Mouse (Mus musculus): ENCODE measurements at regions not wholly inside any gene's neighbourhood (a gene's known extent, or its start where the extent isn't known, plus 50 kb on each side); places are given as distances from the start of the nearest gene placed in this dataset.

GRCm38 (mm10) chr7:37259293-37259692 is 514.1 kb downstream of the Zfp536 start:
- Histone ChIP-seq H3K9ac (ENCODE audit: low read depth, low read length) (no peak overlapping the region), H3K36me3 (ENCODE audit: control insufficient read depth, insufficient read depth, low read length) (no peaks in the 10 kb centered on the region), H3K79me2 (ENCODE audit: control insufficient read depth, insufficient read depth, low read length) (no peaks in the 10 kb centered on the region), H3K27me3 (ENCODE audit: control insufficient read depth, insufficient read depth, low read length) (no peaks in the 10 kb centered on the region), H3K4me1 (ENCODE audit: control insufficient read depth, insufficient read depth, low read length) (no peaks in the 10 kb centered on the region), H3K4me3 (ENCODE audit: insufficient read depth, low read depth, low read length) (no peak overlapping the region), H3K27ac (replicated peaks; ENCODE audit: insufficient read depth, low read depth, low read length) (no peak overlapping the region)
- TF ChIP-seq POLR2A (IDR thresholded peaks at IDR 0.05; ENCODE audit: extremely low read depth, insufficient read depth, low read length) (no peak), CTCF (IDR thresholded peaks at IDR 0.05; ENCODE audit: low read depth, low read length) (peak; percentile 53)
- peak; percentile 34 for DNase-seq (ENCODE audit: extremely low read depth, low read depth, low spot score)
- WGBS: 47% methylated on average over 6 of the region's 6 CpGs

- DNase-seq (ENCODE audit: extremely low read depth, low read depth, low spot score): no peak
- no peaks in the 10 kb centered on the region for H3K4me1 ChIP-seq (ENCODE audit: control insufficient read depth, insufficient read depth, low read length)
- H3K9ac ChIP-seq (ENCODE audit: low read depth, low read length): no peak overlapping the region
- H3K79me2 ChIP-seq (ENCODE audit: control insufficient read depth, insufficient read depth, low read length): no peaks in the 10 kb centered on the region
- H3K4me3 ChIP-seq (ENCODE audit: insufficient read depth, low read depth, low read length): no peak overlapping the region
- WGBS: 61% methylated on average over 3 of the region's 3 CpGs
- H3K36me3 ChIP-seq (ENCODE audit: control insufficient read depth, insufficient read depth, low read length): no peaks in the 10 kb centered on the region
- no peaks in the 10 kb centered on the region for H3K27me3 ChIP-seq (ENCODE audit: control insufficient read depth, insufficient read depth, low read length)
- H3K27ac ChIP-seq (replicated peaks; ENCODE audit: insufficient read depth, low read depth, low read length): no peak overlapping the region
- TF ChIP-seq POLR2A (IDR thresholded peaks at IDR 0.05; ENCODE audit: extremely low read depth, insufficient read depth, low read length) (no peak), CTCF (IDR thresholded peaks at IDR 0.05; ENCODE audit: low read depth, low read length) (no peak)
These were observed 510.6 kb downstream of the Zfp536 start for GRCm38 (mm10) chr7:37262846-37263245.

- no peaks in the 10 kb centered on the region for H3K4me1 ChIP-seq (ENCODE audit: control insufficient read depth, insufficient read depth, low read length)
- H3K36me3 ChIP-seq (ENCODE audit: control insufficient read depth, insufficient read depth, low read length): no peaks in the 10 kb centered on the region
- H3K9ac ChIP-seq (ENCODE audit: low read depth, low read length): no peak overlapping the region
- 86% methylated on average over 4 of the region's 4 CpGs for WGBS
- H3K27me3 ChIP-seq (ENCODE audit: control insufficient read depth, insufficient read depth, low read length): no peaks in the 10 kb centered on the region
- H3K27ac ChIP-seq (replicated peaks; ENCODE audit: insufficient read depth, low read depth, low read length): no peak overlapping the region
- no peak for TF ChIP-seq POLR2A (IDR thresholded peaks at IDR 0.05; ENCODE audit: extremely low read depth, insufficient read depth, low read length)
- peak; percentile 41; the same call in 1 of the 2 replicates for TF ChIP-seq CTCF (IDR thresholded peaks at IDR 0.05; ENCODE audit: low read depth, low read length)
- no peak overlapping the region for H3K4me3 ChIP-seq (ENCODE audit: insufficient read depth, low read depth, low read length)
- DNase-seq (ENCODE audit: extremely low read depth, low read depth, low spot score): peak; percentile 10
- no peaks in the 10 kb centered on the region for H3K79me2 ChIP-seq (ENCODE audit: control insufficient read depth, insufficient read depth, low read length)
These were observed 506.0 kb downstream of the Zfp536 start for GRCm38 (mm10) chr7:37267404-37267803.

GRCm38 (mm10) chr7:37270841-37271240 is 502.6 kb downstream of the Zfp536 start:
- 86% methylated on average over 3 of the region's 3 CpGs for WGBS
- no peaks in the 10 kb centered on the region for H3K27me3 ChIP-seq (ENCODE audit: control insufficient read depth, insufficient read depth, low read length)
- TF ChIP-seq CTCF (IDR thresholded peaks at IDR 0.05; ENCODE audit: low read depth, low read length) (no peak), POLR2A (IDR thresholded peaks at IDR 0.05; ENCODE audit: extremely low read depth, insufficient read depth, low read length) (no peak)

GRCm38 (mm10) chr7:37290018-37290417 is 483.4 kb downstream of the Zfp536 start:
- no peak overlapping the region for H3K27ac ChIP-seq (replicated peaks; ENCODE audit: insufficient read depth, low read depth, low read length)
- no peaks in the 10 kb centered on the region for H3K4me1 ChIP-seq (ENCODE audit: control insufficient read depth, insufficient read depth, low read length)
- H3K4me3 ChIP-seq (ENCODE audit: insufficient read depth, low read depth, low read length): no peak overlapping the region
- no peak for TF ChIP-seq POLR2A (IDR thresholded peaks at IDR 0.05; ENCODE audit: extremely low read depth, insufficient read depth, low read length)
- no peak for TF ChIP-seq CTCF (IDR thresholded peaks at IDR 0.05; ENCODE audit: low read depth, low read length)
- no peaks in the 10 kb centered on the region for H3K36me3 ChIP-seq (ENCODE audit: control insufficient read depth, insufficient read depth, low read length)
- 44% methylated on average over 5 of the region's 5 CpGs for WGBS
- no peaks in the 10 kb centered on the region for H3K27me3 ChIP-seq (ENCODE audit: control insufficient read depth, insufficient read depth, low read length)
- no peaks in the 10 kb centered on the region for H3K79me2 ChIP-seq (ENCODE audit: control insufficient read depth, insufficient read depth, low read length)
- H3K9ac ChIP-seq (ENCODE audit: low read depth, low read length): no peak overlapping the region
- no peak for DNase-seq (ENCODE audit: extremely low read depth, low read depth, low spot score)

More at GRCm38 (mm10) chr7:37270841-37271240, 502.6 kb downstream of the Zfp536 start:
- Histone ChIP-seq H3K79me2 (ENCODE audit: control insufficient read depth, insufficient read depth, low read length) (no peaks in the 10 kb centered on the region), H3K27ac (replicated peaks; ENCODE audit: insufficient read depth, low read depth, low read length) (no peak overlapping the region), H3K9ac (ENCODE audit: low read depth, low read length) (no peak overlapping the region), H3K4me3 (ENCODE audit: insufficient read depth, low read depth, low read length) (no peak overlapping the region), H3K4me1 (ENCODE audit: control insufficient read depth, insufficient read depth, low read length) (no peaks in the 10 kb centered on the region), H3K36me3 (ENCODE audit: control insufficient read depth, insufficient read depth, low read length) (no peaks in the 10 kb centered on the region)
- DNase-seq (ENCODE audit: extremely low read depth, low read depth, low spot score): no peak

GRCm38 (mm10) chr7:37290493-37291045 is 482.9 kb downstream of the Zfp536 start:
- Histone ChIP-seq H3K79me2 (ENCODE audit: control insufficient read depth, insufficient read depth, low read length) (no peaks in the 10 kb centered on the region), H3K4me1 (ENCODE audit: control insufficient read depth, insufficient read depth, low read length) (no peaks in the 10 kb centered on the region), H3K36me3 (ENCODE audit: control insufficient read depth, insufficient read depth, low read length) (no peaks in the 10 kb centered on the region), H3K9ac (ENCODE audit: low read depth, low read length) (no peak overlapping the region), H3K4me3 (ENCODE audit: insufficient read depth, low read depth, low read length) (no peak overlapping the region), H3K27ac (replicated peaks; ENCODE audit: insufficient read depth, low read depth, low read length) (no peak overlapping the region), H3K27me3 (ENCODE audit: control insufficient read depth, insufficient read depth, low read length) (no peaks in the 10 kb centered on the region)
- WGBS: 61% methylated on average over 19 of the region's 19 CpGs
- TF ChIP-seq POLR2A (IDR thresholded peaks at IDR 0.05; ENCODE audit: extremely low read depth, insufficient read depth, low read length): no peak
- no peak for TF ChIP-seq CTCF (IDR thresholded peaks at IDR 0.05; ENCODE audit: low read depth, low read length)
- no peak for DNase-seq (ENCODE audit: extremely low read depth, low read depth, low spot score)

Measured in liver, adult 2 months (tissue).